Mouse (Mus musculus): Measurements from ENCODE around the gene Supt5.

Gene Supt5

GRCm38 (mm10) chr7:28354113-28354581 is 15.6 kb upstream of the Supt5 start:
- DNase-seq (ENCODE audit: low read depth in 1 of 2, low spot score in 2 of 2) = no peak

- no peak for DNase-seq (ENCODE audit: low read depth in 1 of 2, low spot score in 2 of 2)
Observed at GRCm38 (mm10) chr7:28353267-28353666, 14.7 kb upstream of the Supt5 start.

- no peak for DNase-seq (ENCODE audit: low read depth in 1 of 2, low spot score in 2 of 2)
Observed at GRCm38 (mm10) chr7:28351676-28352191, 13.2 kb upstream of the Supt5 start.

GRCm38 (mm10) chr7:28350155-28350883 is 11.8 kb upstream of the Supt5 start, which contains the start of gene Rps16:
Gene Rps16, plus strand, starts transcription at chr7:28350652.
- peak; percentile 95 to 98 for DNase-seq (ENCODE audit: low read depth in 1 of 2, low spot score in 2 of 2)

- DNase-seq (ENCODE audit: low read depth in 1 of 2, low spot score in 2 of 2) = no peak
Observed at GRCm38 (mm10) chr7:28348601-28349000, 10.1 kb upstream of the Supt5 start.

GRCm38 (mm10) chr7:28347746-28348145 is 9.2 kb upstream of the Supt5 start:
- no peak for DNase-seq (ENCODE audit: low read depth in 1 of 2, low spot score in 2 of 2)

GRCm38 (mm10) chr7:28344637-28345036 is 6.1 kb upstream of the Supt5 start:
- peak in 1 of 2 experiments; percentile 43 for DNase-seq (ENCODE audit: low read depth in 1 of 2, low spot score in 2 of 2)

GRCm38 (mm10) chr7:28341381-28341780 is 2.8 kb upstream of the Supt5 start:
- DNase-seq (ENCODE audit: low read depth in 1 of 2, low spot score in 2 of 2) = no peak

GRCm38 (mm10) chr7:28339213-28339917 is 819 bp upstream of the Supt5 start:
- DNase-seq (ENCODE audit: low read depth in 1 of 2, low spot score in 2 of 2) = peak in 1 of 2 experiments; percentile 57

GRCm38 (mm10) chr7:28335471-28335870 is 3.1 kb downstream of the Supt5 start:
- DNase-seq (ENCODE audit: low read depth in 1 of 2, low spot score in 2 of 2) = no peak

- DNase-seq (ENCODE audit: low read depth in 1 of 2, low spot score in 2 of 2) = no peak
Observed at GRCm38 (mm10) chr7:28334534-28334933, 4.0 kb downstream of the Supt5 start.

- no peak for DNase-seq (ENCODE audit: low read depth in 1 of 2, low spot score in 2 of 2)
Observed at GRCm38 (mm10) chr7:28328260-28328659, 10.3 kb downstream of the Supt5 start.

- no peak for DNase-seq (ENCODE audit: low read depth in 1 of 2, low spot score in 2 of 2)
Observed at GRCm38 (mm10) chr7:28326457-28326856, 12.1 kb downstream of the Supt5 start.

GRCm38 (mm10) chr7:28325293-28325692 is 13.3 kb downstream of the Supt5 start:
- DNase-seq (ENCODE audit: low read depth in 1 of 2, low spot score in 2 of 2) = no peak

- DNase-seq (ENCODE audit: low read depth in 1 of 2, low spot score in 2 of 2) = no peak
Observed at GRCm38 (mm10) chr7:28321974-28322720, 16.4 kb downstream of the Supt5 start.

GRCm38 (mm10) chr7:28318714-28319113 is 19.8 kb downstream of the Supt5 start:
- DNase-seq (ENCODE audit: low read depth in 1 of 2, low spot score in 2 of 2) = no peak

- no peak for DNase-seq (ENCODE audit: low read depth in 1 of 2, low spot score in 2 of 2)
Observed at GRCm38 (mm10) chr7:28318036-28318435, 20.5 kb downstream of the Supt5 start.

GRCm38 (mm10) chr7:28311926-28312543 is 26.5 kb downstream of the Supt5 start, which contains the start of gene Timm50:
Gene Timm50, minus strand, starts transcription at chr7:28312072.
- peak; percentile 92 to 93 for DNase-seq (ENCODE audit: low read depth in 1 of 2, low spot score in 2 of 2)

GRCm38 (mm10) chr7:28311151-28311925 is 27.2 kb downstream of the Supt5 start:
- DNase-seq (ENCODE audit: low read depth in 1 of 2, low spot score in 2 of 2) = no peak

GRCm38 (mm10) chr7:28309737-28310136 is 28.8 kb downstream of the Supt5 start:
- DNase-seq (ENCODE audit: low read depth in 1 of 2, low spot score in 2 of 2) = no peak
